In genomic region chr4:10351876-10352627, GRCm38 (mm10) we compare ENCODE assay signal across 15 mouse cellular contexts.
DNase-seq lines count a peak whose midpoint lies in the region; ATAC-seq and TF ChIP-seq lines count a peak whose summit lies in the region.
"Had no signal": no experiment of that assay in that cellular context is flagged by ENCODE, and none has a peak within 500 bp of the region (broad histone marks: within the 10 kb centered on the region; RNA-seq: fewer than 3 reads in every experiment).

No protein-coding gene starts in this region.

- H3K9ac ChIP-seq in hindbrain, embryonic 14.5 days, result no peak overlapping the region
- H3K9ac ChIP-seq in forebrain, postnatal 0 days, result no peak overlapping the region
- no peak overlapping the region for H3K9ac ChIP-seq in kidney, embryonic 15.5 days
- H3K9ac ChIP-seq: embryonic facial prominence, embryonic 13.5 days had no signal

- H3K27ac ChIP-seq in hindbrain, embryonic 14.5 days, result no peak overlapping the region
- no peak overlapping the region for H3K27ac ChIP-seq in hindbrain, embryonic 10.5 days
- H3K27ac ChIP-seq in forebrain, postnatal 0 days (ENCODE audit: low read depth, low read length), result no peak overlapping the region
- H3K27ac ChIP-seq in kidney, embryonic 15.5 days, result no peak overlapping the region
- H3K27ac ChIP-seq: embryonic facial prominence, embryonic 13.5 days had no signal

- ATAC-seq in hindbrain, embryonic 14.5 days (ENCODE audit: low FRiP score), result no peak
- ATAC-seq in forebrain, postnatal 0 days, result peak; percentile 90
- no peak for ATAC-seq in kidney, embryonic 15.5 days (replicated peaks; ENCODE audit: low FRiP score)
- ATAC-seq: activated CD4-positive, CD25-positive, alpha-beta regulatory T cell, adult 4 months; intestine, embryonic 16.5 days; lung, postnatal 0 days had no signal

- no peak overlapping the region for H3K4me2 ChIP-seq in hindbrain, embryonic 14.5 days (replicated peaks)
- H3K4me2 ChIP-seq in forebrain, postnatal 0 days (ENCODE audit: low read depth), result no peak overlapping the region
- no peak overlapping the region for H3K4me2 ChIP-seq in kidney, embryonic 15.5 days
- H3K4me2 ChIP-seq: embryonic facial prominence, embryonic 13.5 days had no signal

- no peaks in the 10 kb centered on the region for H3K4me1 ChIP-seq in hindbrain, embryonic 14.5 days (replicated peaks; ENCODE audit: control insufficient read depth, insufficient read depth, low read length)
- H3K4me1 ChIP-seq in hindbrain, embryonic 10.5 days (replicated peaks), result no peaks in the 10 kb centered on the region
- peaks cover 6% of the 10 kb centered on the region; the same call in 1 of the 2 replicates for H3K4me1 ChIP-seq in forebrain, postnatal 0 days (ENCODE audit: insufficient read depth)
- H3K4me1 ChIP-seq in kidney, embryonic 15.5 days, result no peaks in the 10 kb centered on the region
- H3K4me1 ChIP-seq: embryonic facial prominence, embryonic 13.5 days had no signal

- peak; percentile 26 for DNase-seq in hindbrain, embryonic 14.5 days (ENCODE audit: low spot score)
- no peak for DNase-seq in hindbrain, embryonic 10.5 days (ENCODE audit: low spot score)
- peak; percentile 69 for DNase-seq in forebrain, postnatal 0 days
- peak; percentile 14 to 24 for DNase-seq in layer of hippocampus, postnatal 36 days
- DNase-seq in right cerebral cortex, postnatal 36 days (ENCODE audit: low spot score in 2 of 2), result peak; percentile 8 to 16
- DNase-seq in spleen, adult 18-20 months, result no peak
- DNase-seq: heart, postnatal 4 days; kidney, postnatal 4 days; liver had no signal

- H3K27me3 ChIP-seq in hindbrain, embryonic 14.5 days (ENCODE audit: control insufficient read depth, insufficient read depth, low read length), result no peaks in the 10 kb centered on the region
- no peaks in the 10 kb centered on the region for H3K27me3 ChIP-seq in hindbrain, embryonic 10.5 days (ENCODE audit: insufficient read depth, poor library complexity, severe bottlenecking)
- no peaks in the 10 kb centered on the region for H3K27me3 ChIP-seq in forebrain, postnatal 0 days (ENCODE audit: insufficient read depth, low read length)
- no peaks in the 10 kb centered on the region for H3K27me3 ChIP-seq in kidney, embryonic 15.5 days
- H3K27me3 ChIP-seq: embryonic facial prominence, embryonic 13.5 days had no signal

- TF ChIP-seq CTCF in forebrain, postnatal 0 days (IDR thresholded peaks at IDR 0.05; ENCODE audit: low read depth), result no peak

- WGBS in hindbrain, embryonic 14.5 days, result 73% methylated on average over 4 of the region's 4 CpGs
- WGBS in hindbrain, embryonic 10.5 days, result 85% methylated on average over 4 of the region's 4 CpGs
- WGBS in forebrain, postnatal 0 days, result 43% methylated on average over 4 of the region's 4 CpGs
- 67% methylated on average over 4 of the region's 4 CpGs for WGBS in kidney, embryonic 15.5 days

- no peaks in the 10 kb centered on the region for H3K36me3 ChIP-seq in hindbrain, embryonic 14.5 days (replicated peaks; ENCODE audit: control insufficient read depth, insufficient read depth)
- H3K36me3 ChIP-seq in hindbrain, embryonic 10.5 days, result no peaks in the 10 kb centered on the region
- H3K36me3 ChIP-seq in forebrain, postnatal 0 days (ENCODE audit: insufficient read depth), result no peaks in the 10 kb centered on the region
- H3K36me3 ChIP-seq in kidney, embryonic 15.5 days, result no peaks in the 10 kb centered on the region
- H3K36me3 ChIP-seq: embryonic facial prominence, embryonic 13.5 days had no signal

- H3K4me3 ChIP-seq in hindbrain, embryonic 14.5 days (replicated peaks; ENCODE audit: low read length), result no peak overlapping the region
- no peak overlapping the region for H3K4me3 ChIP-seq in hindbrain, embryonic 10.5 days
- no peak overlapping the region for H3K4me3 ChIP-seq in forebrain, postnatal 0 days (ENCODE audit: low read depth, low read length)
- H3K4me3 ChIP-seq in kidney, embryonic 15.5 days (replicated peaks), result no peak overlapping the region
- H3K4me3 ChIP-seq: embryonic facial prominence, embryonic 13.5 days; myocyte had no signal

- no peaks in the 10 kb centered on the region for H3K9me3 ChIP-seq in hindbrain, embryonic 14.5 days (ENCODE audit: control insufficient read depth, low read length)
- H3K9me3 ChIP-seq in hindbrain, embryonic 10.5 days, result no peaks in the 10 kb centered on the region
- H3K9me3 ChIP-seq in forebrain, postnatal 0 days (ENCODE audit: low read length), result no peaks in the 10 kb centered on the region
- no peaks in the 10 kb centered on the region for H3K9me3 ChIP-seq in kidney, embryonic 15.5 days (replicated peaks)
- H3K9me3 ChIP-seq: embryonic facial prominence, embryonic 13.5 days had no signal

Comparison
In these comparisons a context has a peak if more than half of its experiments do, and no peak if none do; other contexts are left out.
1. DNase-seq: peak in hindbrain, embryonic 14.5 days (single experiment), forebrain, postnatal 0 days (single experiment), layer of hippocampus, postnatal 36 days (2 of 2) and right cerebral cortex, postnatal 36 days (2 of 2); none in hindbrain, embryonic 10.5 days (single experiment) and spleen, adult 18-20 months (0 of 2).